Mouse (Mus musculus) erythroblast, embryonic 14.5 days (primary cell): ENCODE results near the gene Stxbp5l. TPM values are rescaled to one million over a fixed set of nuclear protein-coding genes. Genes with fewer than 3 reads are reported as not detected.
A peak's percentile ranks its signal among the peaks of the same experiment; 100 is the strongest.
"Not testable (repeated sequence)": the region's sequence is repeated elsewhere in the genome, so short reads cannot be mapped to it uniquely, and the experiment has no call there.

Experiments
- H3K27me3 ChIP-seq: 2 replicates; pipeline ENCODE4 v1.6.1; 2012; ENCODE audit warnings: inconsistent platforms; ENCODE audit not compliant: control insufficient read depth
- H3K36me3 ChIP-seq: 2 replicates; pipeline ENCODE4 v1.6.1; 2012; ENCODE audit warnings: mild to moderate bottlenecking, inconsistent platforms; ENCODE audit not compliant: control insufficient read depth
- H3K4me1 ChIP-seq: 2 replicates; pipeline ENCODE4 v1.6.1; 2012; ENCODE audit warnings: inconsistent platforms; ENCODE audit not compliant: control insufficient read depth
- H3K4me3 ChIP-seq: replicated peaks from 2 replicates; pipeline ENCODE3; 2012; ENCODE audit warnings: moderate library complexity, mild to moderate bottlenecking, inconsistent platforms
- H3K9me3 ChIP-seq: 2 replicates; pipeline ENCODE4 v1.6.1; 2012; ENCODE audit warnings: low read length, inconsistent platforms, mixed read lengths; ENCODE audit not compliant: control insufficient read depth
- GATA1 ChIP-seq: IDR thresholded peaks from 2 replicates; pipeline ENCODE4 v1.6.1; 2012; ENCODE audit warnings: low read length, inconsistent platforms, mixed read lengths
- TAL1 ChIP-seq: IDR thresholded peaks from 3 replicates; pipeline ENCODE4 v1.6.1; 2012; ENCODE audit warnings: low read length, inconsistent platforms, mixed read lengths
- polyA plus RNA-seq: library from polyadenylated mRNA; stranded (reverse); fragments of >175 nt; gene quantifications from 2 replicates; pipeline ENCODE4 v1.2.3, GENCODE M21; 2012

The Stxbp5l gene
- polyA plus RNA-seq, 1 experiment, result not detected

GRCm38 (mm10) chr16:37389201-37389905 lies 4.6 kb upstream of the Stxbp5l start:
- peaks cover 13% of the 10 kb centered on the region for H3K27me3 ChIP-seq
- H3K4me3 ChIP-seq, result no peak overlapping the region
- TF ChIP-seq TAL1, result no peak
- peaks cover 6% of the 10 kb centered on the region for H3K4me1 ChIP-seq
- H3K36me3 ChIP-seq, result no peaks in the 10 kb centered on the region
- H3K9me3 ChIP-seq, result no peaks in the 10 kb centered on the region; the same call in 1 of the 2 replicates

- H3K27me3 ChIP-seq, result peaks cover 27% of the 10 kb centered on the region
These were observed 393 bp downstream of the Stxbp5l start for GRCm38 (mm10) chr16:37384369-37384768.

GRCm38 (mm10) chr16:37383426-37383825 lies 1.3 kb downstream of the Stxbp5l start:
- peaks cover 27% of the 10 kb centered on the region for H3K27me3 ChIP-seq
- H3K36me3 ChIP-seq, result no peaks in the 10 kb centered on the region
- TF ChIP-seq TAL1 (no peak), GATA1 (no peak)
- peaks cover 9% of the 10 kb centered on the region for H3K4me1 ChIP-seq
- no peak overlapping the region for H3K4me3 ChIP-seq
- no peaks in the 10 kb centered on the region; the same call in 1 of the 2 replicates for H3K9me3 ChIP-seq

More at GRCm38 (mm10) chr16:37384369-37384768, 393 bp downstream of the Stxbp5l start:
- Histone ChIP-seq H3K9me3 (no peaks in the 10 kb centered on the region; the same call in 1 of the 2 replicates), H3K4me1 (peaks cover 9% of the 10 kb centered on the region), H3K4me3 (peak overlapping the region; percentile 17), H3K36me3 (no peaks in the 10 kb centered on the region)
- TF ChIP-seq GATA1 (no peak), TAL1 (no peak)

- Histone ChIP-seq H3K36me3 (no peaks in the 10 kb centered on the region), H3K4me3 (no peak overlapping the region), H3K9me3 (no peaks in the 10 kb centered on the region), H3K4me1 (no peaks in the 10 kb centered on the region), H3K27me3 (no peaks in the 10 kb centered on the region)
- TF ChIP-seq GATA1, result no peak
- TF ChIP-seq TAL1, result no peak
These were observed 12.0 kb downstream of the Stxbp5l start for GRCm38 (mm10) chr16:37372716-37373115.

GRCm38 (mm10) chr16:37367426-37367825 lies 17.3 kb downstream of the Stxbp5l start:
- Histone ChIP-seq H3K36me3 (no peaks in the 10 kb centered on the region), H3K9me3 (no peaks in the 10 kb centered on the region), H3K4me3 (no peak overlapping the region), H3K4me1 (no peaks in the 10 kb centered on the region), H3K27me3 (no peaks in the 10 kb centered on the region)
- TF ChIP-seq TAL1 (no peak), GATA1 (no peak)

- TF ChIP-seq TAL1, result no peak
- no peak for TF ChIP-seq GATA1
- Histone ChIP-seq H3K9me3 (no peaks in the 10 kb centered on the region), H3K4me3 (no peak overlapping the region), H3K36me3 (no peaks in the 10 kb centered on the region), H3K4me1 (no peaks in the 10 kb centered on the region), H3K27me3 (no peaks in the 10 kb centered on the region)
These were observed 20.8 kb downstream of the Stxbp5l start for GRCm38 (mm10) chr16:37363958-37364357.

GRCm38 (mm10) chr16:37355621-37356020 lies 29.1 kb downstream of the Stxbp5l start:
- TF ChIP-seq GATA1 (no peak), TAL1 (no peak)
- H3K27me3 ChIP-seq, result no peaks in the 10 kb centered on the region
- no peaks in the 10 kb centered on the region for H3K9me3 ChIP-seq
- no peaks in the 10 kb centered on the region for H3K36me3 ChIP-seq
- no peak overlapping the region for H3K4me3 ChIP-seq
- no peaks in the 10 kb centered on the region for H3K4me1 ChIP-seq

- Histone ChIP-seq H3K9me3 (no peaks in the 10 kb centered on the region), H3K4me3 (no peak overlapping the region), H3K27me3 (no peaks in the 10 kb centered on the region), H3K4me1 (no peaks in the 10 kb centered on the region), H3K36me3 (no peaks in the 10 kb centered on the region)
- TF ChIP-seq TAL1 (no peak), GATA1 (no peak)
These were observed 37.7 kb downstream of the Stxbp5l start for GRCm38 (mm10) chr16:37347092-37347491.

GRCm38 (mm10) chr16:37344960-37345359 lies 39.8 kb downstream of the Stxbp5l start:
- H3K9me3 ChIP-seq, result no peaks in the 10 kb centered on the region
- H3K4me3 ChIP-seq, result no peak overlapping the region
- no peak for TF ChIP-seq TAL1
- TF ChIP-seq GATA1, result no peak

GRCm38 (mm10) chr16:37341446-37341845 lies 43.3 kb downstream of the Stxbp5l start:
- H3K27me3 ChIP-seq, H3K4me3 ChIP-seq, H3K9me3 ChIP-seq, H3K36me3 ChIP-seq, H3K4me1 ChIP-seq: not testable (repeated sequence)

More at GRCm38 (mm10) chr16:37344960-37345359, 39.8 kb downstream of the Stxbp5l start:
- Histone ChIP-seq H3K4me1 (no peaks in the 10 kb centered on the region), H3K27me3 (no peaks in the 10 kb centered on the region), H3K36me3 (no peaks in the 10 kb centered on the region)
